Mouse (Mus musculus) stomach, postnatal 0 days (tissue): ENCODE measurements around the gene Gpc4. TPM values are rescaled to one million over a fixed set of nuclear protein-coding genes. Genes with fewer than 3 reads are reported as not detected.

Source experiments
- ATAC-seq: fragments of 200-750 bp; cut with Nextera tagmentation; 2 replicates; pipeline ENCODE4 v1.8.0; 2017; ENCODE audit not compliant: low FRiP score, low TSS enrichment
- DNase-seq: peaks from one replicate; pipeline ENCODE4 v3.0.0-alpha.2; 2016; ENCODE audit warnings: low spot score
- H3K27ac ChIP-seq: fragments of 300-500 bp; sonication (generic); replicated peaks from 2 replicates; pipeline ENCODE4 v1.5.1; 2014; ENCODE audit warnings: mild to moderate bottlenecking, control low read depth
- H3K27me3 ChIP-seq: fragments of 300-500 bp; sonication (generic); 2 replicates; pipeline ENCODE4 v1.6.1; 2014; ENCODE audit warnings: low read length; ENCODE audit not compliant: control insufficient read depth, insufficient read depth
- H3K36me3 ChIP-seq: fragments of 300-500 bp; sonication (generic); 2 replicates; pipeline ENCODE4 v1.6.1; 2014; ENCODE audit warnings: low read length, mixed read lengths; ENCODE audit not compliant: control insufficient read depth, insufficient read depth
- H3K4me1 ChIP-seq: fragments of 300-500 bp; sonication (generic); replicated peaks from 2 replicates; pipeline ENCODE4 v1.6.1; 2014; ENCODE audit warnings: antibody characterized with exemption; ENCODE audit not compliant: control insufficient read depth, insufficient read depth
- H3K4me2 ChIP-seq: fragments of 300-500 bp; sonication (generic); replicated peaks from 2 replicates; pipeline ENCODE4 v1.6.1; 2014; ENCODE audit warnings: low read depth, mild to moderate bottlenecking, control low read depth, moderate library complexity
- H3K4me3 ChIP-seq: fragments of 300-500 bp; sonication (generic); 2 replicates; pipeline ENCODE4 v1.5.1; 2014; ENCODE audit warnings: low read depth, low read length, control low read depth
- H3K9ac ChIP-seq: fragments of 300-500 bp; sonication (generic); 2 replicates; pipeline ENCODE4 v1.6.1; 2014; ENCODE audit warnings: mild to moderate bottlenecking, low read length, control low read depth, mixed read lengths
- H3K9me3 ChIP-seq: fragments of 300-500 bp; sonication (generic); 2 replicates; pipeline ENCODE4 v1.6.1; 2016; ENCODE audit warnings: low read length; ENCODE audit not compliant: control insufficient read depth
- CTCF ChIP-seq: IDR thresholded peaks from 2 replicates; pipeline ENCODE4 v1.5.1; 2016; ENCODE audit warnings: antibody characterized with exemption, low read depth, mild to moderate bottlenecking, moderate library complexity
- EP300 ChIP-seq: optimal IDR thresholded peaks from 2 replicates; pipeline ENCODE3; 2016; ENCODE audit warnings: antibody characterized with exemption
- WGBS: fragments of 180-500 bp; shearing (Covaris S2); extraction: QIAGEN DNeasy Blood & Tissue Kit; methylation state at CpG from one replicate; pipeline ENCODE4 v1.1.7; 2014; 5-methylcytosine and 5-hydroxymethylcytosine counted together
- polyA plus RNA-seq: library from polyadenylated mRNA; unstranded; fragments of >200 nt; fragmentation: Nextera tagmentation; extraction: Ambion mirVana; gene quantifications from 2 replicates; pipeline ENCODE4 v1.2.1, GENCODE M21; 2015

Gene Gpc4
- polyA plus RNA-seq, 1 experiment from 2014 or later, result 25.0 TPM

GRCm38 (mm10) chrX:52164134-52164737, 816 bp downstream of the Gpc4 start:
- H3K27me3 ChIP-seq, result no peaks in the 10 kb centered on the region
- 14% methylated on average over 29 of the region's 44 CpGs for WGBS
- peak overlapping the region; percentile 61 for H3K27ac ChIP-seq
- no peaks in the 10 kb centered on the region for H3K4me1 ChIP-seq
- no peaks in the 10 kb centered on the region for H3K9me3 ChIP-seq
- H3K36me3 ChIP-seq, result no peaks in the 10 kb centered on the region
- ATAC-seq (peak; percentile 54; the same call in 1 of the 2 replicates), DNase-seq (peak; percentile 39)
- H3K9ac ChIP-seq, result peak overlapping the region; percentile 70
- no peak for TF ChIP-seq EP300
- TF ChIP-seq CTCF, result no peak
- peak overlapping the region; percentile 56 for H3K4me3 ChIP-seq
- peak overlapping the region; percentile 61 for H3K4me2 ChIP-seq

GRCm38 (mm10) chrX:52163418-52164133, 1.5 kb downstream of the Gpc4 start:
- WGBS, result 15% methylated on average over 25 of the region's 25 CpGs
- H3K9ac ChIP-seq, result peak overlapping the region; percentile 70

GRCm38 (mm10) chrX:52162756-52163155, 2.3 kb downstream of the Gpc4 start:
- Histone ChIP-seq H3K27me3 (no peaks in the 10 kb centered on the region), H3K4me1 (no peaks in the 10 kb centered on the region), H3K36me3 (no peaks in the 10 kb centered on the region), H3K9me3 (no peaks in the 10 kb centered on the region), H3K4me3 (peak overlapping the region; percentile 56; the same call in 1 of the 2 replicates), H3K9ac (no peak overlapping the region), H3K4me2 (peak overlapping the region; percentile 61), H3K27ac (no peak overlapping the region)
- DNase-seq (no peak), ATAC-seq (no peak)
- no peak for TF ChIP-seq EP300
- no peak for TF ChIP-seq CTCF
- WGBS, result 42% methylated on average over 6 of the region's 6 CpGs

More at GRCm38 (mm10) chrX:52163418-52164133, 1.5 kb downstream of the Gpc4 start:
- no peaks in the 10 kb centered on the region for H3K27me3 ChIP-seq
- H3K4me1 ChIP-seq, result no peaks in the 10 kb centered on the region
- no peaks in the 10 kb centered on the region for H3K36me3 ChIP-seq
- peak overlapping the region; percentile 61 for H3K4me2 ChIP-seq
- peak overlapping the region; percentile 56 for H3K4me3 ChIP-seq
- no peaks in the 10 kb centered on the region for H3K9me3 ChIP-seq
- ATAC-seq (no peak), DNase-seq (peak; percentile 24)
- TF ChIP-seq EP300 (no peak), CTCF (no peak)
- H3K27ac ChIP-seq, result no peak overlapping the region

GRCm38 (mm10) chrX:52162206-52162605, 2.8 kb downstream of the Gpc4 start:
- no peak for ATAC-seq

DNA sequence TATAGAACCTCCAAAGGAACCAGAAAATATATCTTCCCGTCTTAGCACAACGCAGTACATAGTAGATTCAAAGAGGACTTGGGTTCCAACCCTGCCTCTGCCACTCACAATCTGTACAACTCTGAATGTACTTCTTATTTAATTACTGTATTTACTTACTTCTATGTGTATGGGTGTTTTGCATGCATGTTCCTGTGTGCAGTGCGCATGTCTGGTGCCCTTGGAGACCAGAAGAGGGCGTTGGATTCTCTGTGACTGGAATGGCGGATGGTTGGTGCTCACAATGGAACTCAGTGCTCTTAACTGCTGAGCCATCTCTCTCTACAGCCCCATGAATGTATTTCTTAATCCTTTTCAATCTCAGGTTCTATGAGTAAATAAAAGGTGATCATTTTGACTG, 5.4 kb downstream of the Gpc4 start:
- Histone ChIP-seq H3K36me3 (no peaks in the 10 kb centered on the region), H3K4me1 (no peaks in the 10 kb centered on the region), H3K27me3 (no peaks in the 10 kb centered on the region), H3K9me3 (no peaks in the 10 kb centered on the region), H3K4me2 (no peak overlapping the region), H3K9ac (no peak overlapping the region), H3K4me3 (no peak overlapping the region), H3K27ac (no peak overlapping the region)
- DNase-seq (no peak), ATAC-seq (no peak)
- WGBS, result 82% methylated on average over 5 of the region's 5 CpGs
- TF ChIP-seq EP300, result no peak
- no peak; the same call in 1 of the 2 replicates for TF ChIP-seq CTCF

More at GRCm38 (mm10) chrX:52162206-52162605, 2.8 kb downstream of the Gpc4 start:
- no peaks in the 10 kb centered on the region for H3K4me1 ChIP-seq
- no peak overlapping the region for H3K4me3 ChIP-seq
- DNase-seq, result no peak
- H3K36me3 ChIP-seq, result no peaks in the 10 kb centered on the region
- no peak for TF ChIP-seq CTCF
- no peak for TF ChIP-seq EP300
- no peak overlapping the region for H3K4me2 ChIP-seq
- no peaks in the 10 kb centered on the region for H3K9me3 ChIP-seq
- H3K27ac ChIP-seq, result no peak overlapping the region
- WGBS, result 36% methylated on average over 1 of the region's 1 CpGs
- no peaks in the 10 kb centered on the region for H3K27me3 ChIP-seq
- H3K9ac ChIP-seq, result no peak overlapping the region

DNA sequence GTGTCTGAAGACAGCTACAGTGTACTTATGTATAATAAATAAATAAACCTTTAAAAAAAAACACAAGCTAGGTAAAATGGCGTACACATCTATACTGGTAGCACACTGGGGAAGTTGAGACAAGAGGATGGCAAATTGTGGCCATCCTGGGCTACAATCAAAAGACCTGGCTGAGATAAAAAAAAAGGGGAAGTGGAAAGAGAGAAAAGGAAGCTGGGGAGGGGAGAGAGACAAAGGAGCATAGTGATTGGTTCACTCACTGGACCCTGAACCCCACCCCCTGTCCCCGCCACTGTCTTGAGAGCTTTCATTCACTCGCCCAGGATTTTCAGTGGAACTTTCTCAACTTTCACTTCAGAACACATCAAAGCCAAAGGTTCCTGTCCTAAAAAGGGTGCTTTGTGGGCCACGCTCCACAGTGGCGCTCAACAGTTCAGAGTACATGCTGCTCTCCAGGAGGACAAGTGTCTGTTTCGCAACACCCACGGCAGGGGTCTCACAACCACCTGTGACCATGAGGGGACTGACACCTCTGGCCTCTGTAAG, 9.6 kb downstream of the Gpc4 start:
- Histone ChIP-seq H3K4me2 (no peak overlapping the region), H3K4me1 (no peaks in the 10 kb centered on the region), H3K27me3 (no peaks in the 10 kb centered on the region), H3K4me3 (no peak overlapping the region), H3K36me3 (no peaks in the 10 kb centered on the region), H3K27ac (no peak overlapping the region), H3K9ac (no peak overlapping the region), H3K9me3 (no peaks in the 10 kb centered on the region)
- TF ChIP-seq EP300 (no peak), CTCF (no peak)
- WGBS, result 85% methylated on average over 7 of the region's 7 CpGs
- ATAC-seq, result no peak
- DNase-seq, result no peak
